Mouse (Mus musculus) stomach, postnatal 0 days (tissue): ENCODE measurements around the gene BC005624. TPM values are rescaled to one million over a fixed set of nuclear protein-coding genes. Genes with fewer than 3 reads are reported as not detected.

ENCODE experiments used
- ATAC-seq: fragments of 200-750 bp; cut with Nextera tagmentation; 2 replicates; pipeline ENCODE4 v1.8.0; 2017; ENCODE audit not compliant: low FRiP score, low TSS enrichment
- DNase-seq: peaks from one replicate; pipeline ENCODE4 v3.0.0-alpha.2; 2016; ENCODE audit warnings: low spot score
- H3K27ac ChIP-seq: fragments of 300-500 bp; sonication (generic); replicated peaks from 2 replicates; pipeline ENCODE4 v1.5.1; 2014; ENCODE audit warnings: mild to moderate bottlenecking, control low read depth
- H3K27me3 ChIP-seq: fragments of 300-500 bp; sonication (generic); 2 replicates; pipeline ENCODE4 v1.6.1; 2014; ENCODE audit warnings: low read length; ENCODE audit not compliant: control insufficient read depth, insufficient read depth
- H3K36me3 ChIP-seq: fragments of 300-500 bp; sonication (generic); 2 replicates; pipeline ENCODE4 v1.6.1; 2014; ENCODE audit warnings: low read length, mixed read lengths; ENCODE audit not compliant: control insufficient read depth, insufficient read depth
- H3K4me1 ChIP-seq: fragments of 300-500 bp; sonication (generic); replicated peaks from 2 replicates; pipeline ENCODE4 v1.6.1; 2014; ENCODE audit warnings: antibody characterized with exemption; ENCODE audit not compliant: control insufficient read depth, insufficient read depth
- H3K4me2 ChIP-seq: fragments of 300-500 bp; sonication (generic); replicated peaks from 2 replicates; pipeline ENCODE4 v1.6.1; 2014; ENCODE audit warnings: low read depth, mild to moderate bottlenecking, control low read depth, moderate library complexity
- H3K4me3 ChIP-seq: fragments of 300-500 bp; sonication (generic); 2 replicates; pipeline ENCODE4 v1.5.1; 2014; ENCODE audit warnings: low read depth, low read length, control low read depth
- H3K9ac ChIP-seq: fragments of 300-500 bp; sonication (generic); 2 replicates; pipeline ENCODE4 v1.6.1; 2014; ENCODE audit warnings: mild to moderate bottlenecking, low read length, control low read depth, mixed read lengths
- H3K9me3 ChIP-seq: fragments of 300-500 bp; sonication (generic); 2 replicates; pipeline ENCODE4 v1.6.1; 2016; ENCODE audit warnings: low read length; ENCODE audit not compliant: control insufficient read depth
- CTCF ChIP-seq: IDR thresholded peaks from 2 replicates; pipeline ENCODE4 v1.5.1; 2016; ENCODE audit warnings: antibody characterized with exemption, low read depth, mild to moderate bottlenecking, moderate library complexity
- EP300 ChIP-seq: optimal IDR thresholded peaks from 2 replicates; pipeline ENCODE3; 2016; ENCODE audit warnings: antibody characterized with exemption
- WGBS: fragments of 180-500 bp; shearing (Covaris S2); extraction: QIAGEN DNeasy Blood & Tissue Kit; methylation state at CpG from one replicate; pipeline ENCODE4 v1.1.7; 2014; 5-methylcytosine and 5-hydroxymethylcytosine counted together
- polyA plus RNA-seq: library from polyadenylated mRNA; unstranded; fragments of >200 nt; fragmentation: Nextera tagmentation; extraction: Ambion mirVana; gene quantifications from 2 replicates; pipeline ENCODE4 v1.2.1, GENCODE M21; 2015

The BC005624 gene
- polyA plus RNA-seq, 1 experiment from 2014 or later = 29.5 TPM

GRCm38 (mm10) chr2:31020202-31020601 is 38.2 kb upstream of the BC005624 start:
- Histone ChIP-seq H3K27ac (no peak overlapping the region), H3K36me3 (peaks cover 14% of the 10 kb centered on the region), H3K9ac (no peak overlapping the region), H3K9me3 (no peaks in the 10 kb centered on the region), H3K27me3 (no peaks in the 10 kb centered on the region), H3K4me3 (no peak overlapping the region), H3K4me1 (no peaks in the 10 kb centered on the region), H3K4me2 (no peak overlapping the region)
- TF ChIP-seq CTCF (no peak), EP300 (no peak)
- no peak for ATAC-seq
- WGBS = 83% methylated on average over 2 of the region's 2 CpGs
- no peak for DNase-seq

DNA sequence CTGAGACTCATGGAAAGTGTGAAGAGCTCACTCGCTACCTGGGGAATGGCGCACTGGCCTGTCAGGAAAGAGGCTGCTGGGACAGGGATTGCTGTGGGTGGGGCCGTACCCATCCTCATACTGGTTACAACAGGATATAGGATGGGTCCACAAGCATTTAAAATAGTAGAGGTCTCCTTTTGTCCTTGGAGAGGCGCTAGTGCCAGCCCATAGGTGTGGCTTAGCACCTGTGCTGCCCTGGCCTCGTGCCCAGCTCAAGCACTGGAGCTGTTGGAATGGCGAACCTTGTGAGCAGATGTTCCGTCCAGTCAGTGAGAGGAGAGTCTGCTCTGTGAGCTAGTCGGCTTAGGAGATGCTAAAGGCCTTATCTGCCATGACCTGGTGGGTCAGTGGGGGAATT is 37.0 kb upstream of the BC005624 start:
- WGBS = 66% methylated on average over 8 of the region's 8 CpGs
- TF ChIP-seq CTCF (no peak), EP300 (no peak)
- no peaks in the 10 kb centered on the region for H3K9me3 ChIP-seq
- H3K9ac ChIP-seq = no peak overlapping the region
- ATAC-seq = no peak
- H3K4me1 ChIP-seq = no peaks in the 10 kb centered on the region
- no peak for DNase-seq
- no peaks in the 10 kb centered on the region for H3K27me3 ChIP-seq
- no peak overlapping the region for H3K4me3 ChIP-seq
- H3K27ac ChIP-seq = no peak overlapping the region
- peaks cover 14% of the 10 kb centered on the region for H3K36me3 ChIP-seq
- H3K4me2 ChIP-seq = no peak overlapping the region

GRCm38 (mm10) chr2:31018519-31018918 is 36.5 kb upstream of the BC005624 start:
- 83% methylated on average over 8 of the region's 8 CpGs for whole genome bisulfite sequencing

GRCm38 (mm10) chr2:31017625-31018317 is 35.8 kb upstream of the BC005624 start:
- H3K36me3 ChIP-seq = peaks cover 14% of the 10 kb centered on the region
- TF ChIP-seq CTCF (no peak), EP300 (no peak)
- no peaks in the 10 kb centered on the region for H3K4me1 ChIP-seq
- no peak overlapping the region for H3K4me2 ChIP-seq
- ATAC-seq (no peak), DNase-seq (no peak)
- H3K27me3 ChIP-seq = no peaks in the 10 kb centered on the region
- H3K4me3 ChIP-seq = no peak overlapping the region
- 92% methylated on average over 18 of the region's 18 CpGs for WGBS
- no peak overlapping the region for H3K27ac ChIP-seq
- H3K9me3 ChIP-seq = no peaks in the 10 kb centered on the region
- no peak overlapping the region for H3K9ac ChIP-seq

More at GRCm38 (mm10) chr2:31018519-31018918, 36.5 kb upstream of the BC005624 start:
- Histone ChIP-seq H3K4me1 (no peaks in the 10 kb centered on the region), H3K36me3 (peaks cover 14% of the 10 kb centered on the region), H3K4me2 (no peak overlapping the region), H3K4me3 (no peak overlapping the region), H3K27ac (no peak overlapping the region), H3K9me3 (no peaks in the 10 kb centered on the region), H3K9ac (no peak overlapping the region), H3K27me3 (no peaks in the 10 kb centered on the region)
- DNase-seq (no peak), ATAC-seq (no peak)
- TF ChIP-seq CTCF (no peak), EP300 (no peak)

DNA sequence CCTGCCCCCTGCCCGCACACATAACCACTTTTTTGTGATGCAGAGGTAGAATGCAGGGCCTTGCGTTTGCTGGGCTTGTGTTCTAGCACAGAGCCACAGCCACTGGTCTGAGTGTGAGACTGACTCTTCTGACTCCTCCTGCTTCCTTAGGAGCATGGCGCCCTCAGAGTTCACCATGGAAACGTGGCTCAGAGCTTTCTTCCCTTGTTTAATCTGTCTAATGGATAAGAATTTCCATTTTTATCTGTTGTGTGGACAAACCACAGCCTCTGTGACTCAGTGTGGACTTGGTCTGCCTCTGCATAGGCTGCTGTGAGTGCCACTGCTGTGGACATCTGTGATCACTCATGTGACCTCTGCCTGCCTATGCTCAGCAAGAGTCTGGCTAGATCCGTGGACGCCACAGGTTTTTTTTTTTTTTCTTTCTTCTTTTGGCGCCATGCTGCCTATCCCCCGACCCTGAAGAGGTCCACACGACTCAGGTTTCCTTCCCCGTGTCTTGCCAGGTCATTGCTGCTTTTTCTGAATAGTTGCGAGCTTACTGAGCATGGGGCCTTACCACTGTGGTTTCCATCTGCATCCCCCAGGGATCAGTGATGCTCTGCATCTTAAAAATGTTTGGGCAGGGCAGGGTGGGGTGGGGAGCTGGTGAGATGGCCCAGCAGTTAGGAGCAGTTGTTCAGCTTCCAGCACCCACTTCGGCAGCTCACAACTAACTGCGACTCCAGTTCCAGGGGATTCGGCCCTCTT is 31.5 kb upstream of the BC005624 start:
- 70% methylated on average over 14 of the region's 14 CpGs for WGBS
- ATAC-seq = no peak; the same call in 1 of the 2 replicates

DNA sequence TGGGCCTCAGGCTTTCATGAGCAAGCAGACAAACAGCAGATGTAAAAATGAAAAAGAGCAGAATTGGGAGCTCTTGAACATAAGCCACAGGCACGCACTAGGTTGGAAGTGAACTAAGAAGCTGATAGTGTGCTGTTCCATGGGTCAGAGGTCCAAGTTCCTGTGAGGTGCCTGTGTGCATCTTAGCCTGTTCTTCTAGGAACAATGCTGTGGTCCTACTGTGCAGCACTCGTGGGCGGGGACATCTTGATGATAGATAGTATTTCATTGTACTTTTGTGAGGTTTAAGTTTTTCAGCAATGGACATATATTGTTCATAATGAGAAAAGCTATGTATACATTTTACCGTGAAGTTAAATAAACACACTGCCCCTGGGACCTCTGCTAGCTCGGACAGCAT is 25.2 kb upstream of the BC005624 start:
- Histone ChIP-seq H3K27ac (no peak overlapping the region), H3K27me3 (no peaks in the 10 kb centered on the region), H3K4me3 (no peak overlapping the region), H3K36me3 (peaks cover 8% of the 10 kb centered on the region; the same call in 1 of the 2 replicates), H3K4me2 (no peak overlapping the region), H3K4me1 (no peaks in the 10 kb centered on the region), H3K9me3 (no peaks in the 10 kb centered on the region), H3K9ac (no peak overlapping the region)
- no peak for TF ChIP-seq CTCF
- no peak for TF ChIP-seq EP300
- WGBS = 56% methylated on average over 5 of the region's 5 CpGs
- no peak for ATAC-seq
- DNase-seq = no peak

More for the DNA sequence above, 31.5 kb upstream of the BC005624 start:
- Histone ChIP-seq H3K4me1 (no peaks in the 10 kb centered on the region), H3K9ac (no peak overlapping the region), H3K27me3 (no peaks in the 10 kb centered on the region), H3K4me3 (no peak overlapping the region), H3K36me3 (peaks cover 14% of the 10 kb centered on the region), H3K4me2 (no peak overlapping the region), H3K9me3 (no peaks in the 10 kb centered on the region), H3K27ac (no peak overlapping the region)
- TF ChIP-seq CTCF = no peak
- no peak for TF ChIP-seq EP300
- no peak for DNase-seq
